In genomic region chr17:42316612-42316982, GRCm38 (mm10) we compare ENCODE assay signal across 9 mouse cellular contexts. TPM values are rescaled to one million over a fixed set of nuclear protein-coding genes. Genes with fewer than 3 reads are reported as not detected.
A peak's percentile ranks its signal among the peaks of the same experiment; 100 is the strongest.
DNase-seq lines count a peak whose midpoint lies in the region; ATAC-seq and TF ChIP-seq lines count a peak whose summit lies in the region.
"Had no signal": no experiment of that assay in that cellular context is flagged by ENCODE, and none has a peak within 500 bp of the region (broad histone marks: within the 10 kb centered on the region; RNA-seq: fewer than 3 reads in every experiment).

No protein-coding gene starts in this region.

- no peak for TF ChIP-seq CTCF in lung, postnatal 0 days (IDR thresholded peaks at IDR 0.05)

- no peak overlapping the region for H3K27ac ChIP-seq in lung, postnatal 0 days (ENCODE audit: low read length)
- H3K27ac ChIP-seq in limb, embryonic 14.5 days (replicated peaks; ENCODE audit: low read depth, low read length), result no peak overlapping the region

- no peaks in the 10 kb centered on the region for H3K4me1 ChIP-seq in lung, postnatal 0 days (ENCODE audit: insufficient read depth, low read depth, low read length)
- no peaks in the 10 kb centered on the region; the same call in 1 of the 2 replicates for H3K4me1 ChIP-seq in limb, embryonic 14.5 days (ENCODE audit: control insufficient read depth, insufficient read depth, low read length)

- ATAC-seq in lung, postnatal 0 days, result 0 out of 2 replicates have a peak, but pooled peaks have one; percentile 12
- peak; percentile 30; the same call in 1 of the 2 replicates for ATAC-seq in granulocyte monocyte progenitor cell, adult 5-6 weeks (replicated peaks; ENCODE audit: poor library complexity, severe bottlenecking)
- peak; percentile 56 for ATAC-seq in limb, embryonic 14.5 days (ENCODE audit: low FRiP score, low read depth)

- no peak for TF ChIP-seq POLR2A in limb, embryonic 14.5 days (IDR thresholded peaks at IDR 0.05; ENCODE audit: borderline replicate concordance, extremely low read depth, insufficient read depth, insufficient read length)

- TF ChIP-seq EP300 in lung, postnatal 0 days (IDR thresholded peaks at IDR 0.05), result no peak

- H3K9me3 ChIP-seq in lung, postnatal 0 days (ENCODE audit: low read length), result no peaks in the 10 kb centered on the region
- H3K9me3 ChIP-seq in limb, embryonic 14.5 days (ENCODE audit: control insufficient read depth, low read length), result no peaks in the 10 kb centered on the region

- H3K9ac ChIP-seq in lung, postnatal 0 days (replicated peaks; ENCODE audit: low read depth), result no peak overlapping the region
- peak overlapping the region; percentile 63 for H3K9ac ChIP-seq in limb, embryonic 14.5 days (ENCODE audit: low read depth, low read length, severe bottlenecking)

- DNase-seq in adrenal gland, postnatal 10 days, result peak; percentile 13
- DNase-seq in adrenal gland, adult 8-10 months, result no peak
- no peak for DNase-seq in lung, postnatal 0 days (ENCODE audit: low spot score)
- no peak for DNase-seq in lung, postnatal 25 days (ENCODE audit: low spot score)
- DNase-seq in limb, embryonic 14.5 days (ENCODE audit: low spot score), result peak; percentile 14
- DNase-seq in right cerebral cortex, postnatal 36 days (ENCODE audit: low spot score in 2 of 2), result peak; percentile 19 to 28
- no peak for DNase-seq in MN1 (ENCODE audit: low spot score)

- no peaks in the 10 kb centered on the region for H3K36me3 ChIP-seq in lung, postnatal 0 days (ENCODE audit: insufficient read depth, low read length)
- H3K36me3 ChIP-seq in limb, embryonic 14.5 days (ENCODE audit: control insufficient read depth, insufficient read depth, low read length), result no peaks in the 10 kb centered on the region

- H3K4me2 ChIP-seq in lung, postnatal 0 days (replicated peaks; ENCODE audit: low read depth, low read length), result peak overlapping the region; percentile 78
- H3K4me2 ChIP-seq in limb, embryonic 14.5 days (replicated peaks; ENCODE audit: low read depth, low read length, severe bottlenecking), result peak overlapping the region; percentile 94

- H3K27me3 ChIP-seq in lung, postnatal 0 days (replicated peaks; ENCODE audit: insufficient read depth, low read length), result 0 out of 2 replicates have a peak, but pooled peaks cover 4% of the 10 kb centered on the region
- peaks cover 5% of the 10 kb centered on the region; the same call in 1 of the 2 replicates for H3K27me3 ChIP-seq in limb, embryonic 14.5 days (ENCODE audit: control insufficient read depth, insufficient read depth, low read length)

- H3K4me3 ChIP-seq in lung, postnatal 0 days (ENCODE audit: low read depth, low read length), result peak overlapping the region; percentile 37
- peak overlapping the region; percentile 57 for H3K4me3 ChIP-seq in limb, embryonic 14.5 days (replicated peaks; ENCODE audit: low read length)

- WGBS in lung, postnatal 0 days, result 5% methylated on average over 7 of the region's 22 CpGs
- 0% methylated on average over 18 of the region's 22 CpGs for WGBS in limb, embryonic 14.5 days

RNA-seq across cellular contexts. Expression of gene Ptchd4, which starts 0.8 kb away (rescaled TPM):
- under 1 TPM; 0.69 to 0.76 TPM for total RNA-seq in adrenal gland, postnatal 10 days (2021)
- under 1 TPM in 3 of 4 experiments, not detected in 1; 0.09 to 0.62 (median 0.15) TPM for total RNA-seq in adrenal gland, adult 8-10 months (2022)
- polyA plus RNA-seq in lung, postnatal 0 days (2015; fragmentation: Nextera tagmentation; extraction: Ambion mirVana), result not detected in 2 replicates
- total RNA-seq in granulocyte monocyte progenitor cell, adult 5-6 weeks (2014; fragmentation: Nextera tagmentation), result not detected in 2 replicates
- total RNA-seq in granulocyte monocyte progenitor cell, adult 5-6 weeks (2017), result not detected in 2 replicates
- polyA plus RNA-seq in limb, embryonic 14.5 days (2012; rRNA removed), result 0.88 and 1.5 TPM in 2 replicates
- polyA plus RNA-seq in limb, embryonic 14.5 days (2014; fragmentation: Nextera tagmentation; extraction: Ambion mirVana), result 7.4 and 8.6 TPM in 2 replicates
- total RNA-seq: neutrophil, adult 5-6 weeks had no signal

Comparison
In these comparisons a context has a peak if more than half of its experiments do, and no peak if none do; other contexts are left out.
1. DNase-seq: peak in adrenal gland, postnatal 10 days (single experiment), limb, embryonic 14.5 days (single experiment) and right cerebral cortex, postnatal 36 days (2 of 2); none in adrenal gland, adult 8-10 months (single experiment), lung, postnatal 0 days (single experiment), lung, postnatal 25 days (single experiment) and MN1 (single experiment).
2. Peak in every context shown above with its lines, with median percentiles within 50 percentile points of each other: ATAC-seq.